Mouse (Mus musculus): ENCODE data around the gene Etl4. TPM values are rescaled to one million over a fixed set of nuclear protein-coding genes. Genes with fewer than 3 reads are reported as not detected.
"Not testable (repeated sequence)": the region's sequence is repeated elsewhere in the genome, so short reads cannot be mapped to it uniquely, and the experiment has no call there.

Gene Etl4
- total RNA-seq, 2 experiments from 2014 or later: 57.5 to 85.3 TPM

GRCm38 (mm10) chr2:20649817-20650216 is 740.2 kb downstream of the Etl4 start:
- peak; percentile 54 for DNase-seq
- no peak for TF ChIP-seq CTCF (IDR thresholded peaks at IDR 0.05)
- H3K4me3 ChIP-seq: no peak overlapping the region
- intact Hi-C loops (cut with DNase I): no loop called here
- H3K27ac ChIP-seq: peak overlapping the region; percentile 68

- intact Hi-C loops (cut with DNase I): no loop called here
- no peak overlapping the region for H3K4me3 ChIP-seq
- TF ChIP-seq CTCF (IDR thresholded peaks at IDR 0.05): no peak
- DNase-seq: no peak
- no peak overlapping the region for H3K27ac ChIP-seq
Measured at GRCm38 (mm10) chr2:20653116-20653515, 743.5 kb downstream of the Etl4 start.

GRCm38 (mm10) chr2:20654058-20654457 is 744.5 kb downstream of the Etl4 start:
- intact Hi-C loops (cut with DNase I): no loop called here
- Histone ChIP-seq H3K27ac (no peak overlapping the region), H3K4me3 (no peak overlapping the region)
- no peak for DNase-seq
- TF ChIP-seq CTCF (IDR thresholded peaks at IDR 0.05): no peak

GRCm38 (mm10) chr2:20654598-20655340 is 745.2 kb downstream of the Etl4 start:
- intact Hi-C loops (cut with DNase I): no loop called here
- no peak for TF ChIP-seq CTCF (IDR thresholded peaks at IDR 0.05)
- Histone ChIP-seq H3K4me3 (no peak overlapping the region), H3K27ac (no peak overlapping the region)
- no peak for DNase-seq

- TF ChIP-seq CTCF (IDR thresholded peaks at IDR 0.05): no peak
- intact Hi-C loops (cut with DNase I): no loop called here
- no peak overlapping the region for H3K27ac ChIP-seq
- no peak for DNase-seq
- no peak overlapping the region for H3K4me3 ChIP-seq
Measured at GRCm38 (mm10) chr2:20655341-20655612, 745.7 kb downstream of the Etl4 start.

GRCm38 (mm10) chr2:20657856-20658255 is 748.3 kb downstream of the Etl4 start:
- TF ChIP-seq CTCF (IDR thresholded peaks at IDR 0.05): no peak
- H3K4me3 ChIP-seq: no peak overlapping the region
- intact Hi-C loops (cut with DNase I): no loop called here
- H3K27ac ChIP-seq: no peak overlapping the region
- DNase-seq: no peak

- no peak for TF ChIP-seq CTCF (IDR thresholded peaks at IDR 0.05)
- Histone ChIP-seq H3K27ac (no peak overlapping the region), H3K4me3 (no peak overlapping the region)
- intact Hi-C loops (cut with DNase I): no loop called here
- DNase-seq: no peak
Measured at GRCm38 (mm10) chr2:20661841-20662240, 752.3 kb downstream of the Etl4 start.

- intact Hi-C loops (cut with DNase I): no loop called here
Measured at GRCm38 (mm10) chr2:20662696-20663095, 753.1 kb downstream of the Etl4 start.

GRCm38 (mm10) chr2:20665309-20665971 is 755.9 kb downstream of the Etl4 start:
- intact Hi-C loops (cut with DNase I): no loop called here
- H3K27ac ChIP-seq: 0 out of 2 replicates have a peak overlapping the region, but pooled peaks have one; percentile 13
- H3K4me3 ChIP-seq: no peak overlapping the region
- TF ChIP-seq CTCF (IDR thresholded peaks at IDR 0.05): no peak
- DNase-seq: no peak

More at GRCm38 (mm10) chr2:20662696-20663095, 753.1 kb downstream of the Etl4 start:
- DNase-seq: no peak
- H3K4me3 ChIP-seq: no peak overlapping the region
- TF ChIP-seq CTCF (IDR thresholded peaks at IDR 0.05): no peak
- no peak overlapping the region for H3K27ac ChIP-seq

GRCm38 (mm10) chr2:20666051-20666478 is 756.5 kb downstream of the Etl4 start:
- peak; percentile 84 for TF ChIP-seq CTCF (IDR thresholded peaks at IDR 0.05)
- intact Hi-C loops (cut with DNase I): loop anchor here (1.0 kb wide), 1 partner anchor 147 kb away; no protein-coding TSS in a partner anchor
- Histone ChIP-seq H3K4me3 (no peak overlapping the region), H3K27ac (0 out of 2 replicates have a peak overlapping the region, but pooled peaks have one; percentile 13)
- peak; percentile 45 for DNase-seq

GRCm38 (mm10) chr2:20667876-20668275 is 758.3 kb downstream of the Etl4 start:
- Histone ChIP-seq H3K27ac (no peak overlapping the region), H3K4me3 (no peak overlapping the region)
- intact Hi-C loops (cut with DNase I): no loop called here
- no peak for DNase-seq
- TF ChIP-seq CTCF (IDR thresholded peaks at IDR 0.05): no peak

GRCm38 (mm10) chr2:20668276-20669030 is 758.9 kb downstream of the Etl4 start:
- H3K4me3 ChIP-seq; DNase-seq; intact Hi-C loops (cut with DNase I); H3K27ac ChIP-seq: not testable (repeated sequence)

- DNase-seq: no peak
- Histone ChIP-seq H3K27ac (no peak overlapping the region), H3K4me3 (no peak overlapping the region)
- intact Hi-C loops (cut with DNase I): no loop called here
- TF ChIP-seq CTCF (IDR thresholded peaks at IDR 0.05): no peak
Measured at GRCm38 (mm10) chr2:20669367-20669766, 759.8 kb downstream of the Etl4 start.

Data from gastrocnemius, adult 2 months (tissue).